Mouse (Mus musculus) left cerebral cortex, postnatal 14 days (tissue): ENCODE measurements at regions not wholly inside any gene's neighbourhood (a gene's known extent, or its start where the extent isn't known, plus 50 kb on each side); places are given as distances from the start of the nearest gene placed in this dataset.

Source experiments
- DNase-seq, 2 experiments: peaks; one replicate each; pipeline ENCODE4 v3.0.0; 2021 to 2022; ENCODE audit warnings: low spot score in 2 of 2, mixed read lengths in 1 of 2
- intact Hi-C: fragments of 180-260 bp; cut with DNase I; formaldehyde crosslinking; loops from one replicate; pipeline ENCODE4 v1.15.1; 2025

DNA sequence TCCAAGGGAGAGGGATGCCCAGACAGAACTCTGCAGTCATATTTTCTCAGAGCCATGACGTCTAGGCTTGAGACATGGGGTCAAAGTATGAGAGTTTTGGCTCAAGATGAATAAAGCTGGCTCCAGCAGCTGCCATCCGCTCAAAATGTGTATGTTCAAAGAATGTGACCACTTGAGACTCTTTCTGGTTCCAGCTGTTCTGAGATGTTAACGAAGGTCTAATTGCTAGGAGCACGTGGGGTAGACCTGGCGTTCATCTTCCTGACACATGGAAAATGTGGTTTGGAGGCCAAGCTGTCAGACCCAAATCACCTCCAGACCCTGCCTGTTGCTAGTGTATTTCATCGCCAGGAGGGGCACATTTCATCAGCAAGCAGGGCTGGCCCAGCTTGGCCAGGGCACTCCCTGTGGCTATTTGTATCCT is 58.9 kb upstream of the Ankrd1 start:
- DNase-seq = no peak
- intact Hi-C loops = no loop called here

DNA sequence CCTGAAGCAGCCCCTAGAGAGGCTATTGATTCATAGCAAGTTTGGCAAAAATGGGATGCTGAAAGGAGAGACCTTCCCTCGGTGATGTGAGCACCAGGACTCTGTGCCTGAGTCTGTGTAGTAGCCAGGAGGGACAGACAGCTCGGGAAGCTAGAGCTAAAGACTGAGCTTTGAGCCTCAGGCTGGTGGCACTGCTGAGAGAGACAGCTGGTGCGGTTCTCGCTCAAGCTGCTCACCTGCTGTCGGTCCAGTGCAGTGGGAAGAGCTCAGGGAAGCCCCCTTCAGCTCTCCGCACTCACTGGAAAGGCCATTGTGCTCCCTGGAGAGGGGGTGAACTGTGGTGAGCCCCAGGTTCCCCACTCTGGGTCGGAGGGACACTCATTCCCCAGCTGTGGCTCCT is 60.4 kb upstream of the Ankrd1 start:
- DNase-seq = no peak
- intact Hi-C loops = no loop called here

- intact Hi-C loops = no loop called here
- no peak for DNase-seq
Observed at GRCm38 (mm10) chr19:36181535-36181934, 61.6 kb upstream of the Ankrd1 start.

GRCm38 (mm10) chr19:36183127-36183526 is 63.2 kb upstream of the Ankrd1 start:
- DNase-seq = peak; percentile 70 to 78
- intact Hi-C loops = loop anchor here (1.0 kb wide), 1 partner anchor 257 kb away; no protein-coding TSS in a partner anchor

GRCm38 (mm10) chr19:36189662-36190061 is 69.8 kb upstream of the Ankrd1 start:
- intact Hi-C loops = no loop called here
- DNase-seq = no peak

- DNase-seq = no peak
- intact Hi-C loops = no loop called here
Observed at GRCm38 (mm10) chr19:36191641-36192040, 71.7 kb upstream of the Ankrd1 start.

DNA sequence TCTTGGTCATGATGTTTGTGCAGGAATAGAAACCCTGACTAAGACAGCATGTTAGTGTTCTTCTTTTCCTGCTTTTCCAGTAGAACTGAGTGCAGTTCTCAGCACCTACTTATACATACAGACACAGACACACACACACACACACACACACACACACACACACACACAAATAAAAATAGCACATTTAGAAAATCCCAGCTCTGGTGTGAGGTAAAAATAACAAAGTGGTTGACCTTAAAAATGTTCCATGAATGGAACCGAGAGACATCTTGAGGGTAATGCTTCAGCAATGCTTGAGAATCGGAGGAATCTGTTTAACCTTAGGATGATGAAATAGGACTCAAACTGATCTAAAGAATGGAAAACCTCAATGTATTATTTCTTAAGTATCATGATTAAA is 84.4 kb upstream of the Ankrd1 start:
- intact Hi-C loops = no loop called here
- no peak for DNase-seq

GRCm38 (mm10) chr19:36204965-36205718 is 85.2 kb upstream of the Ankrd1 start:
- intact Hi-C loops = no loop called here
- no peak for DNase-seq

- intact Hi-C loops = no loop called here
- no peak for DNase-seq
Observed at GRCm38 (mm10) chr19:36207735-36208288, 87.9 kb upstream of the Ankrd1 start.

DNA sequence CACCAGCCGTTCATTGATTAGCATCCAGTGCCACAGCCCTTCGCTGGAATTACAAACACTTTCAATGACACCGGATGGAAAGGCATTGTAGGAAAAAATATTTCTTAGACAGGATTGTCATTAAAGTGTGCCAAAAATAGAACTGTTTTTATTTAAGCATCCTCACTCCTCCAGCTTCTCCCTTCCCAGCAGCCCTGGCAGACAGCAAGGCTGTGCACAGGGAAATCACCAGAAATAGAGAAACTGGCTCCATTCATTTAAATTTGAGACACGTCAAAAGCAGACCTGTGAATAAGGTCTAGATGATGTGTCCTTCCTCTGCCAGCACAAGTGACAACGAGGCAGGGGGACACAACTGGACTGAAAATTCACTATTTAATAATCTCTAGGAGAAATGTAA is 88.5 kb upstream of the Ankrd1 start:
- intact Hi-C loops = no loop called here
- peak in 1 of 2 experiments; percentile 18 for DNase-seq

- intact Hi-C loops = no loop called here
- DNase-seq = peak; percentile 38 to 44
Observed at GRCm38 (mm10) chr19:36213461-36213860, 93.6 kb upstream of the Ankrd1 start.

- peak; percentile 67 to 68 for DNase-seq
- intact Hi-C loops = no loop called here
Observed at GRCm38 (mm10) chr19:36214188-36214968, 94.5 kb upstream of the Ankrd1 start.

GRCm38 (mm10) chr19:36217177-36217576 is 97.3 kb upstream of the Ankrd1 start:
- no peak for DNase-seq
- intact Hi-C loops = no loop called here

DNA sequence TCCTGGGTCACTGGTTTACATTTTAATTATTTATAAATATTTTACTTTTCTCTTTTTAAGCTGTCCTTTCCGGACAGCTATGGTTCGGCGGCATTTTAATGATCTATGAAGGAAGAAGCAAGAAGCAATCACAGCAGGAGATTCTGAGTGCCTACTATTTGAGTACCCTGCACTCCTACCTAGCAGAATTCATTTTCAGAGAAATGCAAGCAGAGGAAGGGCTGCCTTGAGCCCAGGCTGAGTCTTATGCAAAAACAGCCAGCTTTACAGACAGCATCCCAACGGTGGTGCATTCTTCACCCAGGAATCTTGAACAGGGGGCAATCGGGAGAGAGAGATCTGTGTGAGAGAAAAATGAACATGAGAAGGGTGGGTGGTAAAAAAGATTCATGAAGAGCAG is 97.7 kb upstream of the Ankrd1 start:
- no peak for DNase-seq
- intact Hi-C loops = no loop called here

DNA sequence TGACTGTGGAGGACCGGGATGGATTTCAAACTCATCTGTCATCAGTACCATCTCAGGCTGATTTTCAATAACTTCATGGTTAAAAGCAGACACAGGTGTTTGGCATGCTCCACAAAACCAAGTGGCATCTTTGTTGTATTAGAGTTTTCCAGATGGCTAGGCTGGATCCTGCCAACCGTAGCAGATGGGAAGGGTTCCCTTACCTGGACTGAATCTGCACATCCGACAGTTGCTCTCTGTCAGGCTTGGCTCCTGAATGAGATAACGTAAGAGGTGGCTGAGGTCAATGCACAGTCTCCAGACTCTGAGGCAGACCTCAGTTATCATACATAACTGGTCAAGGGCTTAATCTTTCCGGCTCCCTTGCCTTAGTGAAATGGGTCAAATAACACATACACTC is 99.0 kb upstream of the Ankrd1 start:
- no peak for DNase-seq
- intact Hi-C loops = no loop called here

DNA sequence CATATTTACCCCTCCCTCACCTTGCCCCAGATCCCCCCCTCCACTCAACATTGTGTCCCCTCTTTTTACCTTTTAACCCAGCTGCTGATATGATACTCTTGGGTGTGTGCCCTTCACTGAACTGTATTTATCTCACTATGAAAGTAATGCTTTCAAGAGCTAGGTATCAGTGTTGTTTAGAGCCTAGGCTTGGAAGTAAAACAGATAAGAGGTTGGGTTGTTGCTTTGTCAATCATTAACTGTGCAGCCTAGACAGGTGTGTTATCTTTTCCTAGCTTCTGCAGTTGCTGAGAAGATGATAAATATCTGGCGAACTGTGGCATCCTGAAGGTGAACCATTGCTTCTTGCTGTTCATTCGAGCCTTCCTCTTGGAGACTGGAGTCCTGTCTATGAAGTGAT is 101.2 kb upstream of the Ankrd1 start:
- DNase-seq = no peak
- intact Hi-C loops = no loop called here

- no peak for DNase-seq
- intact Hi-C loops = no loop called here
Observed at GRCm38 (mm10) chr19:36221596-36221995, 101.7 kb upstream of the Ankrd1 start.

DNA sequence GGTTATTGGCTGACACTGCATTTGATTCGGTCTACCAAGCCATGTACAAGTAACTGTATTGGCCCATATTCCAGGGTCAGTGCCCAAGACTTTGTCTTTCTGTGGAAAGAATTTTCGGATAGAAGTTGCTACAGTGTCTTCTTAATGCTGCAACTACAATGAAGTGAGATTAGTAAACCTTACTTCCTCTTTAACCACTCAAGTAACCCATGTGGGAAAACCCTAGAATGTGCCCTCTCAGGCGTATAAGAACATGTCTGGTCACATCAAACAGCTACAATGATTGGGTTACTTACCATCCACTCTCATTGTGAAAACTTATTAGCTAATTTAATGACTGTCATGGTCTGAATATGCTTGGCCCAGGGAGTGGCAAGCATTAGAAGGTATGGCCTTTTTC is 102.3 kb upstream of the Ankrd1 start:
- DNase-seq = no peak
- intact Hi-C loops = no loop called here

DNA sequence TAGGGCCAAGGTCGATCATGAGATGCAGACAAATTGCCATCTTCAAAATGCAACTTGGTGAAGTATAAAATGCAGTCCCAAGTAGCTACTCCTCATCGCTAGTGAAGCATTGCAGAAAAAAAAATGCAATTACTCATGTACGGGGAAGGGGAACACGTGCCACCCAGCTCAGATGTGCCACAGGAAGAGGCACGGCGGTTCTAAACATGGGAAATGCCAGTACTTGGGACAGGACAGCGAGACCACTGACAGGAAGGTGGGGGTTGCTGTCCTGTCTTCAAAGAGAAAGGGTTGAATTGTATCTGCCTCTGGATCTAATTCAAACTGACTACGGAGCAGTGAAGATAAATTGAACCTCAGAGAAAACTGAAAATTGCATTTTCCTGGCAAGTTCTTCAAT is 104.6 kb upstream of the Ankrd1 start:
- intact Hi-C loops = no loop called here

DNA sequence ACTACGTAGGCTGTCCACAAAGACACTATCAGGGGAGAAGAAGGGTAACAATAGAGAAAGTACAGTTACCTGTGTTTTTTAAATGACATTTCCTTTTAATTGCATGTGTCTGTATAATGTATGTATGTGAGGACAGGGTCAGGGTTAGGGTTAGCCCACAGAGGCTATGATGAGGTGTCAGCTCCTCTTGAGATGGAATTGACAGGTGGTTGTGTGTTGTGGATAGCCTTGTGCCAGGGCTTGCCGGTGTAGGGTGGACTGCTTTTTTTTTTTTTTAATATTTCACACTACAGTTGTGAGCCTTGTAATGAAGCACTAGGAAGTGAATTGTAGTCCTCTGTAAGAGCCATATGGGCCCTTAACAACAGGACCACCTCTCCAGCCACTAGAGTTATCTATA is 105.7 kb upstream of the Ankrd1 start:
- DNase-seq = no peak
- intact Hi-C loops = no loop called here

More for the DNA sequence above, 104.6 kb upstream of the Ankrd1 start:
- no peak for DNase-seq
